Mouse (Mus musculus) urinary bladder, postnatal 0 days (tissue): ENCODE data around the gene Olfr73. TPM values are rescaled to one million over a fixed set of nuclear protein-coding genes. Genes with fewer than 3 reads are reported as not detected.

ENCODE experiments used
- polyA plus RNA-seq: library from polyadenylated mRNA; unstranded; fragments of >200 nt; fragmentation: Nextera tagmentation; extraction: Ambion mirVana; gene quantifications from 2 replicates; pipeline ENCODE4 v1.2.1, GENCODE M21; 2015

Gene Olfr73
- 0.05 TPM in 1 of 2 replicates, not detected in the other for polyA plus RNA-seq

DNA sequence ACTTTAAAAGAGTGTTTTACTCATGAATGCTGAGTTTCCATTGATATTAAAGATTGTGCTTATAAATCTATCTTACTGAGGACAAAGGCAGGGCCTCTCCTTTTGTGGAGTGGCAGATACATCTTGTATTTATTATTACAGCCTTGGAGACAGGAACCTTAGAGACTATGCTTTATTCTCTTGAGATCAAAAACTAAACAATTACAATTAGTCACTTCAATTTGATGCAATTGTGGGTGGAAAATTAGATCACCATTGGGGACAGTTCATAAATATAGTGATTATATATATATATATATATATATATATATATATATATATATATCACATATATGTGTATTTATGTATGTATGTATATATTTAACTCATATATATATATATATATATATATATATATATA, at the start of gene Olfr73:
Gene Olfr73, minus strand, starts transcription at position 101 of the 400 bp plus-strand sequence.

DNA sequence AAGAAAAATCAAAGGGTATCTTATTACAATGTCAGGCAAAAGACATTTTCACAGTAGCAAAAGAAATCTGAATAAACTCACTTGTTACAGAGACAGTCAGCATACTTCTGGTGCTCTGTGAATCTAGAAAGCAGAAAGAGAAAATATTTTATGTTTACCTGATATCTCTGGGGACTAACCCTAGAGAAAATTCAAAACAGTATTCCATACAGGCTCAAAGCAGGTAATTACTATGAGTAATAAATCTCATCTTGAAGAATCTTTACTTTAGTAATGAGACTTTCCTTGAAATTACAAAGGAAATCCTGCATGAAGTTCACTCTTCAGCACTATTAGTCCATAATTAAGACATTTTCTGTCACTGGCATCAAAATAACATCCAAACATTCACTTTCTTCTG, 34.2 kb upstream of the Olfr73 start, which contains the start of gene Olfr1163:
Gene Olfr1163, minus strand, starts transcription at position 101 of the 400 bp plus-strand sequence.

DNA sequence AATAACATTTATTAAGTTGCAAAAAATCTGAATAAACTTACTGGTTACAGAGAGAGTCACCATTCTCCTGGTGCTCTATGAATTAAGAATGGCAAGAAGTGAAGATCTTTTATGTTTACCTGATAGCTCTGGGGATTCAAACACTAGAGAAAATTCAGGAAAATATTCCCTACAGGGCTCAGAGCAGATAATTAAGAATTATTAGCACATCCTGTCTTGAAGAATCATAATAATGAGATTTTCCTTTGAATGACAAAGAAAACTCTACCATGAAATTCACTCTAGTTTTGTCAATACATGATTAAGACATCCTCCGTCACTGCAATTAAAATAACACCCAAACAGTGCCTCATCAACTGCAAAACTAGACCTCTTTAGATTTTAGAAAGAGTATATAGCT, 13.5 kb upstream of the Olfr73 start, which contains the start of gene Olfr1162:
Gene Olfr1162, minus strand, starts transcription at position 101 of the 400 bp plus-strand sequence.

DNA sequence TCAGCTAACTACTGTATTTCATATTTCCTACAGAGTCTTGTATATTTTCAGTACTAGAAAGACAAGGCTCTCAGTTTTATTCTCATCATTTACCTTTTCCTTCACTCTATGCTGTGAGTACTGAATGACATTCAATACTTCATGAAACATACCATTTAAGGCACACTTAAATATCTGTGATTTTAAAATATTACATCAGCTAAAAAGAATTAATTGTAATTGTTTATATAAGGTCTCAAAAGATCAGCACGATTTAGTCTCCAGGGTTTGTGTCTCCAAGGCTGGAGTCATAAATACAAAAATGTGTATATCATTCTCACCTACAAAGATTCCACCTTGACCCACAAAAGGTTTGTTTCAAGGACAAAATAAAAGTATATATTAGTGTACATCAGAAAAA, 15.0 kb downstream of the Olfr73 start, which contains the start of gene Olfr1161:
Gene Olfr1161, plus strand, starts transcription at position 301 of the 400 bp plus-strand sequence.

DNA sequence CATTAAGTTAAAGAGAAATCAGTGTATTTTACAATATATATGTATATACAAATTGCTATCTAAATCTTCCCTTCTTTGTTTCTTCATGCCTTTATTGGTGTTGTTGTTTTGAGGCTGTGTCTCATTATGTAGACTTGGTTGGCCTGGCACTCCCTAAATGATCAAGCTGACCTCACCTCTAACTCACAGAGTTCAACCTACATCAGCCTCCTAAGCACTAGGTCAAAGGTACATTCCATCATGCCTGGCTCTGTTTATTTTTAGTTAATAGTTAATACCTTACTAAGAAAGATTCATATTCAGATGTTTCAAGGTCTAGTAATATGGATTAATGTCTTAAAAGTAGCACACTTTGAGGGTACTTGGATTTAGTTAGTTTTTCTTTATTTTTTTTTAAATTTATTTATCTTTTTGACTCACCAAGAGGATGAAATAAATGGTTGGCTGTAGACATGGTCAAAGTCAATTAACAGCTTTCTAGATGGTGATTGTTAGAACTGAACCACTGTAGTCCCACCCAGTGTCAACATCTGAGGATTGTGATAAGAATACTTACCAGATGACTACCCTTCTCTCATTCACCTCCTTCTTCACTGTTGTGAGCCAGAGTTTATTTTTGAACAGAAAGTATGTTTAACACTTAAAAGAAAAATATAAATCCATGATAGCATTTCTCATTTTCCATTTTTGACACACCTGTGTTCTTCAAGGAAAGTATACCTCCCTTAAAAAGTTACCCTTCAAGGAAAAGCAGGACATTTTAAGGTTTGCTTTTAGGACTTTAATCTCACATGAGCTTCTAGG, 29.8 kb downstream of the Olfr73 start, which contains the start of gene Olfr1160:
Gene Olfr1160, minus strand, starts transcription at position 754 of the 804 bp plus-strand sequence.

DNA sequence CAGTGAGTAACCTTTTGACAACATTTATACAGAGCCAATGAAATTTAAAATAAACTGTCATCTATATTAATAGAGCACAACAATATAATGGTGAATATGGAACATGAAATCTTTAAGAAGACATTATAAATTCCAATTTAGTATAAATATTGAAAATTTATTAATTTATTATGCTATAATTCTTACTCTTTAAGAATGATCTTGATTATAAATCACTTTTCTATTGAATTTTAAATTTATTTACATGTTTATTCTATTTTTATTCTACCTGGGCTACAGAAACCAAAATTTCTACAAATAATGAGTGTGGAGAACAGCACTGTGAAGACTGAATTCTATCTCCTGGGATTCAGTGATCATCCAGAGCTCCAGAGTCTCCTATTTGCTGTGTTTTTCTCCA, 47.7 kb downstream of the Olfr73 start, which contains the start of gene Olfr1158:
Gene Olfr1158, plus strand, starts transcription at position 301 of the 400 bp plus-strand sequence.

Other genes with a start within 250 kb of the Olfr73 start
- not detected in 2 replicates for gene Olfr1143, start 237.1 kb downstream of the Olfr73 start, polyA plus RNA-seq
- not detected in 2 replicates for gene Olfr1145, start 227.9 kb downstream of the Olfr73 start, polyA plus RNA-seq
- gene Olfr1148, start 207.2 kb downstream of the Olfr73 start, polyA plus RNA-seq: not detected in 2 replicates
- not detected in 2 replicates for gene Olfr1150-ps1, start 193.7 kb downstream of the Olfr73 start, polyA plus RNA-seq
- not detected in 2 replicates for gene Olfr1151, start 181.8 kb downstream of the Olfr73 start, polyA plus RNA-seq
- gene Olfr1152, start 171.2 kb downstream of the Olfr73 start, polyA plus RNA-seq: not detected in 2 replicates
- not detected in 2 replicates for gene Olfr1153, start 142.7 kb downstream of the Olfr73 start, polyA plus RNA-seq
- gene Olfr1154, start 132.5 kb downstream of the Olfr73 start, polyA plus RNA-seq: not detected in 2 replicates
- not detected in 2 replicates for gene Olfr1155, start 92.6 kb downstream of the Olfr73 start, polyA plus RNA-seq
- not detected in 2 replicates for gene Olfr1156, start 84.6 kb downstream of the Olfr73 start, polyA plus RNA-seq
- not detected in 2 replicates for gene Olfr1157, start 69.4 kb downstream of the Olfr73 start, polyA plus RNA-seq
- not detected in 2 replicates for gene Olfr74, start 63.0 kb downstream of the Olfr73 start, polyA plus RNA-seq
- not detected in 2 replicates for gene Olfr1158, start 47.6 kb downstream of the Olfr73 start, polyA plus RNA-seq
- gene Olfr1160, start 29.4 kb downstream of the Olfr73 start, polyA plus RNA-seq: not detected in 2 replicates
- gene Olfr1161, start 14.9 kb downstream of the Olfr73 start, polyA plus RNA-seq: not detected in 2 replicates
- gene Olfr1162, start 13.4 kb upstream of the Olfr73 start, polyA plus RNA-seq: not detected in 2 replicates
- gene Olfr1163, start 34.1 kb upstream of the Olfr73 start, polyA plus RNA-seq: not detected in 2 replicates
- not detected in 2 replicates for gene Olfr1164, start 56.3 kb upstream of the Olfr73 start, polyA plus RNA-seq
- gene Olfr1166, start 90.6 kb upstream of the Olfr73 start, polyA plus RNA-seq: not detected in 2 replicates
- not detected in 2 replicates for gene Olfr1167, start 117.5 kb upstream of the Olfr73 start, polyA plus RNA-seq
- not detected in 2 replicates for gene Olfr1168, start 144.2 kb upstream of the Olfr73 start, polyA plus RNA-seq
- gene Olfr1170, start 190.6 kb upstream of the Olfr73 start, polyA plus RNA-seq: not detected in 2 replicates
- gene Olfr1173, start 242.2 kb upstream of the Olfr73 start, polyA plus RNA-seq: not detected in 2 replicates